Mouse (Mus musculus) frontal cortex, adult 2 months (tissue): Measurements from ENCODE around the gene Ptpro. TPM values are rescaled to one million over a fixed set of nuclear protein-coding genes. Genes with fewer than 3 reads are reported as not detected.

Source experiments
- DNase-seq, 2 experiments: peaks; one replicate each; pipeline ENCODE4 v3.0.0; 2022; ENCODE audit warnings: low spot score in 1 of 2; ENCODE audit errors: extremely low spot score in 1 of 2
- polyA plus RNA-seq: library from polyadenylated mRNA; depleted of rRNA; stranded (reverse); fragments of >200 nt; gene quantifications from 2 replicates; pipeline ENCODE4 v1.2.3, GENCODE M21; 2012

Ptpro gene
- polyA plus RNA-seq, 1 experiment: 93.6 TPM

GRCm38 (mm10) chr6:137292421-137292820 lies 40.3 kb downstream of the Ptpro start:
- no peak for DNase-seq

DNA sequence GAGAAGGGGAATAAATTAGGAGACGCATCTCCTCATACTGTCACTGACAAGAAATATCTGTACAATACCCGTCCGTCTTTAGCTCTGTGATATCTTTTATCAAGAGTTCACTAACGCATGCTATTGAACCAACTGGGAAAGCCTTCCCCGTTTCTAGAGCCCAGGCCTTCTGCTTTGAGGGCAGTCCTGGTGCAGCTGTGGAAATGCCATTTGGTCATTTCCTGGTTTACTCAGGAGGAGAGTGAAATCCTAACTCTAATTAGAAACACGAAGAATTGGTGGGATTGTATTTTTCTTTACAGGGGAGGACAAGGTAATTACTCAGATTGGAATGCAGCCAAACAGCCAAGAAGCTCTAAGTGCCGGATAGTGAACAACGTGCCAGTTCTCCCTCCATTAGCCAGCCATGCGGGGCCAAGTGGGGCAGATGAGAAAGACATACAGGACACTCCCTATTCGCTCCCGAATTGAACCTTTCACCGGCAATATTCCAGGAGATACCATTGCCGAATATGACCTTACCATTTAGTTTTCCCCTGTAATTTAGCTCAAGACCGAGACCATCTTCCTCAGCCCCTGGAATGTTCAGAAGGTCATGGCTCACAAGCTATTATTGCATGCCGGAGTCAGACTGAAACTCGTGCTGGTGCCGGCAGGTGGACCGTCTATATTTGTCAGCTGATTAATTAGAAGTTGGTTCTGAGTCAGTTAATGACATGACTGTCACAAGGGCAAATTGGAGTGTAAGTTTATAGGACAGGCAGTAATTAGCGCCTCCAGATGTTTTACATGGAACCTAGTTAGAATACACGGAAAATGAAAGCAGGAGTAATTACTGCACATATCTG lies 43.1 kb downstream of the Ptpro start:
- no peak for DNase-seq

DNA sequence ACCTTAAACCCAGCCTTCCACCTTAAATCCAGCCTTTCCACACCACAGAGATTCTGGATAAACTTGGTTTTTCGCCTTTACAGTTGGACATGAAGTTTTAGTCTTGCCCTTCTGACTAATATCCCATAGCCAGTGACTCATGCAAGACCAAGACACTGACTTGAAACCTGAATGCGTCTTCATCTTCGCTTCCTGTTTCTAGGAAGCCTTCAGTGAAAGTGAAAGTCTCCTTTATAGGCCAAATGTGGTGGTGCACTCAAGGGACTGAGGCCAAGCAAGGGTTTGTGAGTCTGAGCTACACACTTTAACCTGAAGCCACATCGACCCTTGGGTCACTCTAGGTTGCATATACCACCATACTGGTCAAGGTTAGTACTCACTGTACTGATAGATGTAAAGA lies 50.4 kb downstream of the Ptpro start:
- no peak for DNase-seq

- DNase-seq: no peak
Measured at GRCm38 (mm10) chr6:137303824-137304223, 51.7 kb downstream of the Ptpro start.

DNA sequence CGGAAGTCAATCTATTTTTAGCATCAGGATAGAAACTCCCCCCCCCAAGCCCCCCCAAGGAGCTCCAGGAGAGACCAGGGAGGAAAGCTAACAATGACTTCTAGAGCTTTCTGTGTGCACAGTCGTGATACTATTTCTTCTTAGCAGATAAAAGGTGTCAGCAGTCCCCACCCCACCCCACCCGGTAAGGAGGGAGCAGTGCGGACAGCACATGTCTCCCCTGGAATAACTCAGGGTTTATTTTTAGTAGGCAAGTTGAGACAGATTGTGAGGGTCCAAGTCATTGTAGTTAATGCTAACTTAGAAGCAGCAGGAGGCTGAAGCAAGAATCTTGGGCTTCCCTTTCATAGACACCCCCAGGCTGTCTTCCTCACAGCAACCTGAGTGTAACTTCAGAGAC lies 63.1 kb downstream of the Ptpro start:
- no peak for DNase-seq

DNA sequence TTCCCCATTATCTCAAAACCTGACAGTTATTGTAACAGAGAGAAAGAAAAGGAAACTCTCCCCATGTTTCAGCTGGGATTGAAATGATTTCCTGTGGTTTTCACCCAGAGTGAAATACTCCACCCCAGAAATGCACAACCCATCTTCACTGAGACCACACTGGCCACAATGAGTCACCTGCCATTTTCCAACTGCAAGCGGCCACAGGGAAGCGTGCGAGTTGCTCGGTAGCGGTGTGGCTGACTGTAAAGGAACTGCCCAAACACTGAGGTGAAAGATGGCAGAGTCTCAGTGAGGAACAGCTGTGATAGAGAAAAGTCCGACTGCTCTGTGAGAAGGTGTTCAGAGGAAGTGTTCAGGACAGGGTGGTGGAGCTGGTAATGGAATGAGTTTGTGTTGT lies 64.2 kb downstream of the Ptpro start:
- DNase-seq: no peak

GRCm38 (mm10) chr6:137317509-137317908 lies 65.4 kb downstream of the Ptpro start:
- DNase-seq: no peak

DNA sequence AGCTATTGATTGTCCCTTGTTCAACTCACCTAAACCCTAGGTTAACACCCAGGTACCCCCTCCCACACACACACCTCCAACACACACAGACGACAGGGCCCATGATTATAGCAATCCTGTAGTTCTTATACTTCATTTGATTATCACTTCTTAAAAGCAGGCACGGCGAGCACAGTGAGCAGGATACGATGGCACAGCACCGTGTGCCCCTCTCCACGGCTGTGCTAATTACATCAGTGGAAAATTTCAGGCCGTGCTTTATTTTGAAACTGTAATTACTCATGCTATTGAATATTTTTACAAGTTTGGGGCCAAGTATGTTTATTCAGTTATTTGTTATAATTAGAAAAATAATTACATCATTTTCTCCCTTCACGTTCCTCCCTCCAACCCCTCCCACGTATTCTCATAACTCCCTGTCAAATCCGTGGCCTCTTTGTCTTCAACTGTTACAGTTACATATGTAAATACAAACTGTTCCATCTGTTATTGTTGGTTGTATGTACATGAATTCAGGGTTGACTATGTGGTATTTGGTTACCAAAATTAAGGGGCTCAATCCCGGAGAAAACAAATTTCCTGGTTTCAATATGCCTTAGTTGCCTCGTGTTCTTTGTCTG lies 66.2 kb downstream of the Ptpro start:
- DNase-seq: no peak

DNA sequence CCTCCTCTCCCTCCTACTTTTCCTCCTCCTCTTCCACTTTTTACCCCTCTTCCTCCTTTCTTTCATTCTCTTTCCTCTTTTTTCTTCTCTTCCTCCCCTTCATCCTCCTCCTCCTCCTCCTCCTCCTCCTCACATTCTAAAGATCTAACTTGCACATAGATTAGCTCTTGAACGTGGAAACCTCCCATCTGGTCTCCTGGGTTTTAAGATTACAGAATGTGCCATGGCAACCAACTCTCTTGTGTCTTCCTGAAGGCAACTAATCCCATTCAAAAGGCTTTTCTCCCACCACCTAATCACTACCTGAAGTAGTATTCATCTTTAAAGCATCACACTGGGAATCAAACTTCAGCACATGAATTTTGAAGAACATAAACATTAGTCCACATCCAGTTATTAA lies 67.5 kb downstream of the Ptpro start:
- no peak for DNase-seq

DNA sequence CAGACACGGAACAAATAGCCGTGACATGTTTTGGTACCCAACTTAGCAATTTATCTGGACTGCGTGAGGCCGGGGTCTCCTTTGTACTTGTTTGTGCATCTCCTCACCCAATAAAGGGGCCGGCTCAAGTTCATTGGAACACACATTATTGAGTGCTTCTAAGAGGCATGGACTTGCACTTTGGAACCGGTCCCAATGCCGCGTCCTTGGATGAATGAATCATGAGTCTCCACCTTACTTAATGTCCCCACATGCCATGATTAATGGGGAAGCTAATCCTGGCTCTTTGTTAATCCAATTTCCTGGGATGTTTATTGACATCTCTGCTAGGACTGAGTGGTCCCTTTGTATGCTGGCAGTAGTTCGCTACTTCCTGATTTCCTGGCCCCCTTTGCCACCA lies 75.6 kb downstream of the Ptpro start:
- DNase-seq: no peak

DNA sequence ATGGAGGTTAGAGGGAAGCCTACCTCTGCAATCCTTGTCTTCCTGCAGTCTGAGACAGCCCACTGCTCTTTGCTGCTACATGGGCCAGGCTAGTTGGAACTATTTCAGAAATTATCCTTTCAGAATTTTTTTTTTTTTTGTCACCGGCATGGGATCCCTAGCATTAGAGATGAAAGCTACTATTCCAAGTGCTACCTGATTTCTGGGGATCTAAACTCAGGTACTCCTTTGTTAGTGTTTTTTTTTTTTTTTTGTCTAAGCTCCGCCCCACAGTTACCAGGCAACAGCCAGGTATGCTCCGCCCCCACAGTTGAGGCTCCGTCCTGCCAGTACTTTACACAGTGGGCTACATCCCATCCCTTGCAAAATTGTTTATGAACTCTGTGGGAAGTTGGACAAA lies 76.1 kb downstream of the Ptpro start:
- DNase-seq: no peak

DNA sequence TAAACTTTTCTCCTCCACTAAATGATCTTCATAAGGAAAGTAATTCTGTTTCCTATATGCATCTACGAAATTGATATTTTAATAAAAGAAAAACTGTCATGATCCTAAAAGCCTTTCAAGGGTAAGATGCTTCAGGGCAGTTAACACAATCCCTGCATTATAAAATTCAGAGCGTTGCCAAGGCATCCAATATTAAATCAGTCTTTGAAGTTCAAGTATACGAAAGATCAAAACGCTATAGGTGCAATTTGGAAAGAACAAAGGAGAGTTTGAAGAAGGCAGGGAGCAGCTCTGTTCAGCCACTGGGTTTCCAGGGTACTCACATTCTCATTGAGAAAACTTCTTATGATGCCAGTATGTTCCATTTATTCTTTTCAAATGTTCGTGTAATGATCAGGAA lies 78.7 kb downstream of the Ptpro start:
- no peak for DNase-seq

DNA sequence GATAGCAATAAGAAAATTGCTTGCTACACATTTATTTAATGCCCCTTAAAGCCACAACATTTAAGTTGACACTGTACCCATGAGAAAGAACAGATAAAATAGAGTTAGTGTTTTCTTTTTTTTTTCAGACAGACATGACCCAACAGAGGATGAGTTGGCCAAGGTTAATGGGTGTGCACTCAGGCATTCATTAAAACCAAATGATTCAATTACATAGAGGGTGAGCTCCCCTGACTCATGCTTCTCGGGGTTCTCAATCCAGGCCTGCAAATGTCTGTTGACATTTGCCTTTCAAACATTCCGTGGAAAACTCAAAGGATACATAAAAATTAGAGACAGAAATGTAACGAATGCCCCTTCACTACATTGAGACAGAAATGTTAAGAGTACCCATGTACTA lies 79.7 kb downstream of the Ptpro start:
- DNase-seq: no peak

- DNase-seq: no peak
Measured at GRCm38 (mm10) chr6:137339071-137339470, 87.0 kb downstream of the Ptpro start.

DNA sequence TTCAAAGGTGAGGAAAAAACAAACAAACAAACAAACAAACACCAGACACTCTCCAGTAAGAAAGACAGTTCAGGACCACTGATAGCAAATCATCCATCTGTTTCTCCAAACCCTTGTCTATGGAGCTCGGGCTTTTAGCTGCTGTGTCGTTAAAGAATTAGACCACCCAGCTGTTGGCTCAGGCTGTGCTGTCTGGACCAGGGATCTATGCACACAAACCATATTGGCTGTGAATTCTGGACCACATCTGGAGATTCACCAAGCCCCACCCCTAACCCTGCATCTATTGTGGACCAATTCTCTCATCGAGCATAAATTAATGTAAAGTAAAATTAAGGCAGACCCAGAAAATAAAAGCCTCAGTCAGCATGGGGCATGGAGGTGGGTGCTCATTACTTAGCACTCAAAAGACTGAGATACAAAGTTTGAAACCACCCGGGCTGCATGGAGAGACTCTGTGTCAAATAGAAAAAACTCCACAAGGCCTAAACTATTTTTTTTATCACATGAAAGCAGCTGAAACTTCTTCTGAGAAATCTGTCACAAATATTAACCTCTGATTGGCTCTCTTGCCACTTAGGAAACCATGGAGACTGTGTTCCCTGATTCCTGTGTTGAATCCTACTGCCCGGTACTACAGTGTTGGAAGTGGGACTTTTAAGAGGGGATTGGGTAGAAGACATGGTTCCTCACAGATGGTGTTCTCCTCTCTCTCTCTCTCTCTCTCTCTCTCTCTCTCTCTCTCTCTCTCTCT lies 91.7 kb downstream of the Ptpro start:
- DNase-seq: no peak

DNA sequence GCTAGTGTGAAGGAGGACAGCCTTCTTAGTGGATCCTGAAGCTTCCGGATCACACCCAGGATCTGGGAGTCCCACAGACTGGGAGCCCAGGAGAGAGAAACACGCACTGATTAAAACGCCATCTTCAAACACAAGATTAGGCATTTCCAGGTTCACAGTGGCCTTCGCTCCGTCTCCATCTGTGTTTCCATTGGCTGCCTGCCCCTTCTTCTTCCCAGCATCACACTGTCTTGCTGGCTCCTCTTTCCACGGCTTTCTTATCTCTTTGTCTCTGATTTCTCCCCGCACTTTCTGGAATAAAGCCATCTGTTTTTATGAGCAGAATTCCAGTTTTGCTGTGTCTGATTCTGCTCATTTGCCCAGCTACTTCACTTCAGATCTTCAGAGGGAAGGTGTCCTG lies 108.0 kb downstream of the Ptpro start:
- no peak for DNase-seq

DNA sequence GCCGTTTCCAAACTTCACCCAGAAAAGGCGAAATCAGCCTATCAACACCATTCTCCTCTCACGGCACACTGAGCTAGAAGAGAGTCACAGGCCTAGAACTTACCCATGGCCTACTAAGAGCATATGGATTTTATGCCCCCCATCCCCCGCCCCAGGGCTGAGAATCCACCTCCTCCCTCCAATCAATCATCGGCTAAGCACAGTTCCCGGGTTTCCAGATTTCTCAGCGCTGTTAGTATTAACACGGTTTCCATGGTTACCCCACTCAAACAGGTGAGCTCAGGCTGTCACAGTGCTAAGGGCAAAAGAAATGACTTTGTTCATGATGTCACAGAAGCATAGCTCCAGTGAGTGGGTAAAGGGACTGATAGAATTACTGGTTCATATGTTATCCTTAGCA lies 110.1 kb downstream of the Ptpro start:
- DNase-seq: peak in 1 of 2 experiments; percentile 40

DNA sequence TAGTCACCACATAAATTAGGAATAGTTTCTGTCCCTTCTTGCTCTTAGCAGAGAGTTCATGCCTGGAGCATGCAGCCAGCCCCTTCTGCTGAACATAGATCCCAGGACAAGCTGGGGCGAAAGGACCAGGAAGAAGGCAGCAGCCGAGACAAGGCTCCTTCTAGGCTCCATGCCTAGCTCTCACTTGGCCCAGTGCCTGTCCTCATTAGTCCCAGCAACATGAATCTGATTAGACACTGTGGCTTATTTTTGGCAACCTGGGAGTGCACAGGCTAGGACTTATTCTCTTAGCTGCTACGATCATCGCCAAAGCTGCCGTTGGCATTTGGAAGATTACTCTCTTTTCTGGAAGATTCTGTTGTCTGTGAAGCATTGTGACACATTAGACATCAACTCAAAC lies 112.6 kb downstream of the Ptpro start:
- peak; percentile 68 to 85 for DNase-seq

- no peak for DNase-seq
Measured at GRCm38 (mm10) chr6:137365637-137366036, 113.5 kb downstream of the Ptpro start.

GRCm38 (mm10) chr6:137370745-137371144 lies 118.6 kb downstream of the Ptpro start:
- DNase-seq: no peak

DNA sequence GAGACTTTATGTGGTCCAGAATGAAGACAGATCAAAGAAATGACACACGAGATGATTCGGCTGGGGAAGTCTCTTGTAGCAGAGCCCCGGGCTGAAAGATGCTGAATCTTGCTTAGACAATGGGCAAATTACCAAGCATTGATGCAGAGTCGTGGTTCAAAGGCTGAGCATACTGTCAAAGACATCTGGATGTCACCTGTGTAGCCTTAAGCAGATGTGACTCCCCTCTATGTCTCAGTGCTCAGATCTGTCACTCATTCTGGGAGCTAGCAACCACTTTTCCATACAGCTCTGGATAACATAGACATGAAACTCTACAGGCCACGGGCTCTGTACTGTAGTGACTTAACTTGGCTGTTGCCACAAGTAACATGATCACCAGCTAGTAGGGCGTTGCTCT lies 119.3 kb downstream of the Ptpro start:
- DNase-seq: no peak

DNA sequence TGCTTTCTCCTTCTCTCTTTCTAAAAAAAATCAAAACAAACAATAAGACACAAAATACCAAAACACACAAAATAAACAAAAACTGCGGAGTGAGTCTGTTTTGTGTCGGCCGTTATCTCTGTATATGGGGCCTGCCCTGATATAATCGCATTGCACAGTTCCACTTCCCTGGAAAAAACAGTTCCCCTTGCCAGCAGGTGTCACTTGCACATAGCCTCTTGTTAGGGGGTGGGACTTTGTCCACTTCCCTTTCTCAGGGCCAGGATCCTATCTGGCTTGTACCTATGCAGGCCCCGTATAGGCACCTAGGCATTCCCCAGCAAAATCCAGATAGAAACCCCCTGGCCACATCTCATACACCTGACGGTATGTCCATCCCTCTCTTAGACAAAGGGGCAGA lies 121.8 kb downstream of the Ptpro start:
- no peak for DNase-seq
